Mouse (Mus musculus) heart, embryonic 15.5 days (tissue): ENCODE measurements around the gene Ttc38. TPM values are rescaled to one million over a fixed set of nuclear protein-coding genes. Genes with fewer than 3 reads are reported as not detected.

Experiments
- ATAC-seq: fragments of 200-750 bp; cut with Nextera tagmentation; replicated peaks from 2 replicates; pipeline ENCODE4 v1.8.0; 2017; ENCODE audit warnings: low read depth, moderate TSS enrichment; ENCODE audit not compliant: insufficient number of reproducible peaks, insufficient read depth, low FRiP score
- H3K27ac ChIP-seq: fragments of 300-500 bp; sonication (generic); 2 replicates; pipeline ENCODE4 v1.5.1; 2015; ENCODE audit warnings: mild to moderate bottlenecking, inconsistent platforms
- H3K27me3 ChIP-seq: fragments of 300-500 bp; sonication (generic); 2 replicates; pipeline ENCODE4 v1.6.1; 2015; ENCODE audit warnings: inconsistent platforms
- H3K36me3 ChIP-seq: fragments of 300-500 bp; sonication (generic); 2 replicates; pipeline ENCODE4 v1.6.1; 2015; ENCODE audit warnings: mild to moderate bottlenecking, inconsistent platforms
- H3K4me1 ChIP-seq: fragments of 300-500 bp; sonication (generic); replicated peaks from 2 replicates; pipeline ENCODE4 v1.6.1; 2015; ENCODE audit warnings: inconsistent platforms
- H3K4me2 ChIP-seq: fragments of 300-500 bp; sonication (generic); 2 replicates; pipeline ENCODE4 v1.6.1; 2015; ENCODE audit warnings: inconsistent platforms, mild to moderate bottlenecking, moderate library complexity
- H3K4me3 ChIP-seq: fragments of 300-500 bp; sonication (generic); 2 replicates; pipeline ENCODE4 v1.5.1; 2015; ENCODE audit warnings: mild to moderate bottlenecking, inconsistent platforms
- H3K9ac ChIP-seq: fragments of 300-500 bp; sonication (generic); 2 replicates; pipeline ENCODE4 v1.6.1; 2015; ENCODE audit warnings: mild to moderate bottlenecking, inconsistent platforms
- H3K9me3 ChIP-seq: fragments of 300-500 bp; sonication (generic); replicated peaks from 2 replicates; pipeline ENCODE4 v1.6.1; 2016; ENCODE audit warnings: inconsistent platforms
- WGBS: fragments of 180-500 bp; shearing (Covaris S2); methylation state at CpG from one replicate; pipeline ENCODE4 v1.1.7; 2015; ENCODE audit warnings: mixed read lengths; 5-methylcytosine and 5-hydroxymethylcytosine counted together
- polyA plus RNA-seq: library from polyadenylated mRNA; unstranded; fragments of >200 nt; fragmentation: Nextera tagmentation; extraction: Ambion mirVana; gene quantifications from 2 replicates; pipeline ENCODE4 v1.2.1, GENCODE M21; 2015

Ttc38 gene
- polyA plus RNA-seq, 1 experiment from 2014 or later: 4.1 TPM

DNA sequence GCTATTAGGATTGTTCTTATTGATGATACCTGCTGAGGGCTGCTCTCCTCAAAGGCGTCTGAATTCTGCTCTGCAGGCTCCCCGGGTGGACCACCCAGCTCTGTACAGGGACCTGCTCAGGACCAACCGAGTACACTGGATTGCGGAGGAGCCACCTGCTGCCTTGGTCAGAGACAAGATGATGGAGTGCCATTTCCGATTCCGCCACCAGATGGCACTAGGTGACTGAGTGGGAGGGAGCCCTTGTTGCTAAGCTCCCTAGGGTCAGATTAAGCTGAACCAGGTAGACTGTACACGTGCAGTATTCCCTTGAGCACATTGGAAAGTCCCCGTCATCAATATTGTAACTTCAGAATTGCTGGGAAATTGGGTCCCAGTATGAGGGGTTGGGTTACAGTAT lies 64.2 kb downstream of the Ttc38 start:
- 24% methylated on average over 8 of the region's 8 CpGs for WGBS
- H3K27ac ChIP-seq: no peak overlapping the region
- H3K4me3 ChIP-seq: no peak overlapping the region
- no peak for ATAC-seq
- no peaks in the 10 kb centered on the region for H3K27me3 ChIP-seq
- H3K4me2 ChIP-seq: no peak overlapping the region
- no peaks in the 10 kb centered on the region for H3K9me3 ChIP-seq
- no peak overlapping the region for H3K9ac ChIP-seq
- peaks cover 12% of the 10 kb centered on the region for H3K4me1 ChIP-seq
- peaks cover 60% of the 10 kb centered on the region for H3K36me3 ChIP-seq

DNA sequence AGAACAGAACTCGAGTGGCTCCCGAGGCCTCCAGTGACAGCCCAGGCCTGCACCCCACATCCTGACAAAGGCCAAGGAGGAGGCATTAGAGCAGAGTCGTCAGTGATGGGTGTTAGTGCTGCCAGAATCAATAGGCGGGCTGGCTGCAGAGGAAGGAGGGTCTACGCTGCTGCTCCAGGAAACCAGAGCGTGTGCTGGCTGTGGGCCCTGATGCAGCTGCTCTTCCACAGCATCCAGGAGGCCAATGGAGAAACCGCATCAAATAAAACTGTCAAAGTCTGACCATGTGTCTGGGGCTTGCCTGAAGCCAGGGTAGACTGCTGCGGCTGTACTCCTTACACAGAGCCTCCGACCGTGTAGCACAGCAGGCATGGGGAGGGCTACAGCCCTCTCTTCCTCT lies 65.0 kb downstream of the Ttc38 start:
- Histone ChIP-seq H3K4me2 (no peak overlapping the region), H3K4me3 (no peak overlapping the region), H3K27me3 (no peaks in the 10 kb centered on the region), H3K27ac (no peak overlapping the region), H3K9ac (no peak overlapping the region), H3K4me1 (0 out of 2 replicates have a peak, but pooled peaks cover 5% of the 10 kb centered on the region), H3K36me3 (peaks cover 56% of the 10 kb centered on the region), H3K9me3 (no peaks in the 10 kb centered on the region)
- WGBS: 79% methylated on average over 10 of the region's 10 CpGs
- ATAC-seq: no peak

DNA sequence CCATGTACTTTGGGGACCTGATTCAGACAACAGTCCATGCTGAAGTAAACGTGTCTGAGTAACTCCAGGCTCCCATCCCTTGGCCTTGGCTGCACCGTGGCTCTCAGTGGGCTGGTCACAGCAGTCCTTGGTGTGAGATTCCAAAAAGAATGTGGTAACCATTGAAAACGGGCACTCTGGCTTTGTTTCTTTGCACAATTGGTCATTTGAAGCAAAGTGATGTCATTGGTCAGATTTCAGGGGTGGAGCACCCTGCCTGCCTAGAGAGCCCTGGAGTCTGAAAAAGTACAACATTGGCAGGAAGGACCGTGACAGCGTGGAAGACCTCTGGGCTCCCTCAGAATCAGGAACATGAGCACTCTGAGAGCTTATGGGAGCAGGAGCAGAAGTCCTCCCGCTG lies 67.3 kb downstream of the Ttc38 start:
- Histone ChIP-seq H3K9ac (no peak overlapping the region), H3K27me3 (no peaks in the 10 kb centered on the region), H3K4me2 (no peak overlapping the region), H3K27ac (no peak overlapping the region), H3K4me1 (no peaks in the 10 kb centered on the region), H3K9me3 (no peaks in the 10 kb centered on the region), H3K4me3 (no peak overlapping the region), H3K36me3 (peaks cover 36% of the 10 kb centered on the region)
- ATAC-seq: no peak
- 74% methylated on average over 6 of the region's 6 CpGs for WGBS

GRCm38 (mm10) chr15:85900318-85900717 lies 68.2 kb downstream of the Ttc38 start:
- H3K27ac ChIP-seq: no peak overlapping the region
- H3K4me2 ChIP-seq: no peak overlapping the region
- H3K4me1 ChIP-seq: no peaks in the 10 kb centered on the region
- H3K9me3 ChIP-seq: no peaks in the 10 kb centered on the region
- WGBS: 89% methylated on average over 8 of the region's 8 CpGs
- ATAC-seq: no peak
- H3K9ac ChIP-seq: no peak overlapping the region
- peaks cover 29% of the 10 kb centered on the region for H3K36me3 ChIP-seq
- H3K27me3 ChIP-seq: no peaks in the 10 kb centered on the region
- no peak overlapping the region for H3K4me3 ChIP-seq

DNA sequence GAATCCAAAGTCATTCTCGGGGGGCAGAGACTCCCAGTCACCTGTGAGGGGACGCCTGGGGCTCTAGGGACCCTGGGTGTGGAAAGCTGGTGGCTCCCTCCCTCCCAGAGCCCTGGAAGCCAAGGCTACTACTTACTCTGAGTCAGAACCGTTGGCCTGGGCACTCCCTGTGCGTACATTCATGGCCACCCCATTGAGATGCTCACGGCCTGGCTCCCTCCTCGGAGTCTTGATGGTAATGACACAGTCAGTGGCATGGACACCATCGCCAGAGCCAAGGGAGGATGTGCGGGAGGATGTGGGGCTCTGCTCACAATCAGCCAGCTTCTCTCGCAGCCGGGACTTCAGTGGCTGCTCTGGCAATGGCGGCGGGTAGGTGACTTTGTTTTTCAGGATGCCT lies 68.7 kb downstream of the Ttc38 start:
- H3K36me3 ChIP-seq: peaks cover 29% of the 10 kb centered on the region
- no peak overlapping the region for H3K4me2 ChIP-seq
- WGBS: 71% methylated on average over 12 of the region's 12 CpGs
- no peak for ATAC-seq
- no peak overlapping the region for H3K9ac ChIP-seq
- H3K4me1 ChIP-seq: no peaks in the 10 kb centered on the region
- no peaks in the 10 kb centered on the region for H3K27me3 ChIP-seq
- no peak overlapping the region for H3K27ac ChIP-seq
- no peak overlapping the region for H3K4me3 ChIP-seq
- no peaks in the 10 kb centered on the region for H3K9me3 ChIP-seq

DNA sequence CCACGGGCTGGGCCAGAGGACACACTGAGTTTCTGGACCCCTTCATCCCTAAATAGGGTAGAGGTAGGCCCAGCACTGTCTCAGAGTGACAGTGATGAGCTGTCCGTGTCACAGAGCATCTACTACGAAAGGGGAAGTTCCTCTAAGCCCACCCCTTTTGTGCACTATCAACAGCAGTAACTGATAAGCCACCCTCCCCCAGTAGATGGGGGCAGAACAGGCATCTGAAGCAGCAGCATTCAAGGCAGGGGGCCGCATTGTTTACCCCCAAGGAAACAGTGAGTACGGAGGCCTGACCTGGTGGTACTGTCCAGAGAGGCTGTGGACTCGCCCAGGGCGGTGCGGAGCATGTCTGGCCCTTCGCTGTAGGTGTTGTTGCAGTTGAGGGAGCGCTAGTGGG lies 70.4 kb downstream of the Ttc38 start:
- no peak overlapping the region for H3K9ac ChIP-seq
- ATAC-seq: no peak
- H3K27ac ChIP-seq: no peak overlapping the region
- H3K9me3 ChIP-seq: no peaks in the 10 kb centered on the region
- no peaks in the 10 kb centered on the region for H3K27me3 ChIP-seq
- no peaks in the 10 kb centered on the region for H3K4me1 ChIP-seq
- H3K36me3 ChIP-seq: peaks cover 20% of the 10 kb centered on the region
- WGBS: 57% methylated on average over 10 of the region's 10 CpGs
- no peak overlapping the region for H3K4me3 ChIP-seq
- H3K4me2 ChIP-seq: no peak overlapping the region

- 0 out of 2 replicates have a peak, but pooled peaks cover 7% of the 10 kb centered on the region for H3K36me3 ChIP-seq
- H3K4me2 ChIP-seq: no peak overlapping the region
- H3K9me3 ChIP-seq: no peaks in the 10 kb centered on the region
- H3K27me3 ChIP-seq: no peaks in the 10 kb centered on the region
- no peaks in the 10 kb centered on the region for H3K4me1 ChIP-seq
- 62% methylated on average over 8 of the region's 8 CpGs for WGBS
- H3K27ac ChIP-seq: no peak overlapping the region
- no peak for ATAC-seq
- no peak overlapping the region for H3K4me3 ChIP-seq
- no peak overlapping the region for H3K9ac ChIP-seq
Observed at GRCm38 (mm10) chr15:85903826-85904225, 71.7 kb downstream of the Ttc38 start.

Other genes starting within 250 kb of the Ttc38 start
- 1.3 and 5.2 TPM in 2 replicates for gene Wnt7b, start 249.8 kb upstream of the Ttc38 start, polyA plus RNA-seq
- gene Ppara, start 97.3 kb upstream of the Ttc38 start, polyA plus RNA-seq: 15.1 and 20.5 TPM in 2 replicates
- 40.9 and 47.9 TPM in 2 replicates for gene Cdpf1, start 20.6 kb upstream of the Ttc38 start, polyA plus RNA-seq
- 0.34 and 0.37 TPM in 2 replicates for gene Pkdrej, start 10.6 kb upstream of the Ttc38 start, polyA plus RNA-seq
- gene Gtse1, start 27.4 kb downstream of the Ttc38 start, polyA plus RNA-seq: 21.5 and 26.3 TPM in 2 replicates
- gene Trmu, start 47.0 kb downstream of the Ttc38 start, polyA plus RNA-seq: 29.5 and 38.9 TPM in 2 replicates
- 1.1 and 2.1 TPM in 2 replicates for gene Celsr1, start 201.5 kb downstream of the Ttc38 start, polyA plus RNA-seq
- 16.9 and 19.5 TPM in 2 replicates for gene Gramd4, start 225.4 kb downstream of the Ttc38 start, polyA plus RNA-seq